Mouse (Mus musculus): ENCODE results near the gene Sh3d21.
"Not testable (repeated sequence)": the region's sequence is repeated elsewhere in the genome, so short reads cannot be mapped to it uniquely, and the experiment has no call there.

Gene Sh3d21

DNA sequence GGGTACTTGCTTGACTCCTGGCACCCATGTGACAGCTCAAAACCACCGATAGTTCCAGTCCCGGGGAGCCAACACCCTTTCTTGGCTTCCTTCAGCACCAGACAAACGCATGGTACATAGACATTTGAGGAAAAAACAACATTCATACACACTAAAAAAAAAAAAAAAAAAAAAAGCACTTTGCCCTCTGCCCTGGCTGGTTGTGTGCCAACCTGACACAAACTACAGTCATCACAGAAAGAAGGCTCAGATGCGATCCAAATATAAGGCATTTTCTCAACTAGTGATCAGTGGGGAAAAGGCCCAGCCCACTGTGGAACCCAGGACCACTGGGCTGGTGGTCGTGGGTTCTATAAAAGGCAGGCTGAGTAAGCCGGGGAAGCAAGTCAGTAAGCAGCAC, 5.6 kb upstream of the Sh3d21 start:
- DNase-seq (ENCODE audit: low spot score in 2 of 2): no peak

DNA sequence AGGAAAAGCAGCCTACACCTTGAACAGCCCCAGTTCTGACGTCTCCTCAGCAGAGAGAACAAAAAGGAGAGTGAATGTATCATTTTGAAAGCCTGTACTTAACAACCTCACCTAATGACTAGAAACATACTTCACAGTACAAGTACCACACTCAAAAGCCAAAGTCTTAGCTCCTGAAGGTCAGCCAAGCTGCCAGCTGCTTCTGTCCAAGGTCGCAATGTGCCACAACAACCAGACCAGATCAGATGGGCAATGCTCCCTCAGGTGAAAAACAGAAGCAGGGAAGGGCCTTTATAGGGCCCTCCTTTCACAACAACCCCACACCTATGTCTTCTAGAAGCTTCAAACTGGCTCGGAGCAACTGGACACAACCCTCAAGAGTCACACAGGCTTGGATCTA, 2.8 kb upstream of the Sh3d21 start:
- no peak for DNase-seq (ENCODE audit: low spot score in 2 of 2)

- DNase-seq (ENCODE audit: low spot score in 2 of 2): not testable (repeated sequence)
Measured at GRCm38 (mm10) chr4:126165092-126165491, 1.8 kb upstream of the Sh3d21 start.

DNA sequence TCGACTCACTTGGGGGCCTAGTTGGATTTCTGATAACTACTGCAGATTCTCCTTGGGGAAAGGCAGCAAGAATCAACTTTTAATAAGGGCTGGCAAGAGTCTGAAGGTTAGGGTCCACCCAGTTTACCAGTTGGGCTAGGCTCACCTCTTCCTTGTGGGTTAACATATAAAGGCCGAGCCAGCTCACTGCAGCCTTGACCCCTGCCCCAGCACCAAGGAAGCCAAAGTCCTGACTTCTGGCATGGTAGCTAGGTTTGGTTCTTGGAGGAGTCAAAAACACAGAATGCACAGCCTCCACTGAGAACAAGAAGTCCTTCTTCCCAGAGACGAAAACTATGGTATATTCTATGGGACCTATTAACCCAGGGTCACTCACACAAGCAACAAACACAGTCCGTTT, 394 bp upstream of the Sh3d21 start:
- no peak for DNase-seq (ENCODE audit: low spot score in 2 of 2)

- peak; percentile 71 to 75 for DNase-seq (ENCODE audit: low spot score in 2 of 2)
Measured at GRCm38 (mm10) chr4:126162544-126163066, 686 bp downstream of the Sh3d21 start.

- no peak for DNase-seq (ENCODE audit: low spot score in 2 of 2)
Measured at GRCm38 (mm10) chr4:126161986-126162385, 1.3 kb downstream of the Sh3d21 start.

GRCm38 (mm10) chr4:126161456-126161855, 1.8 kb downstream of the Sh3d21 start:
- no peak for DNase-seq (ENCODE audit: low spot score in 2 of 2)

DNA sequence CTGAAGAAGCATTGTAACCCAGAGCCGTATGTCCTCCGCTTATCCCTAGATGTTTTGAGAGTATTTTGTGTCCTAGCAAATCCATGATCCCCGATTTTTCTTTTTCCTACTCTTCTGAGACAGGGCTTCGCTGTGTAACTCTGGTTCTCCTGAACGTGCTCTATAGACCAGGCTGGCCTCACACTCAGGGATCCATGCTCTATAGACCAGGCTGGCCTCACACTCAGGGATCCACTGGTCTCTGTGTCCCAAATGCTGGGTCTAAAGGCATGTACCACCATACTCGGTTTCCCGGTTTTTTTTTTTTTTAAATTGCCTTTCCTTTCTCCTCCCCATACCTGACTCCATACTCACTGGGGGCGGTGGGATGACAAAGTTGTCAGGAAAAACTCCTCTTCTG, 2.3 kb downstream of the Sh3d21 start:
- no peak for DNase-seq (ENCODE audit: low spot score in 2 of 2)

DNA sequence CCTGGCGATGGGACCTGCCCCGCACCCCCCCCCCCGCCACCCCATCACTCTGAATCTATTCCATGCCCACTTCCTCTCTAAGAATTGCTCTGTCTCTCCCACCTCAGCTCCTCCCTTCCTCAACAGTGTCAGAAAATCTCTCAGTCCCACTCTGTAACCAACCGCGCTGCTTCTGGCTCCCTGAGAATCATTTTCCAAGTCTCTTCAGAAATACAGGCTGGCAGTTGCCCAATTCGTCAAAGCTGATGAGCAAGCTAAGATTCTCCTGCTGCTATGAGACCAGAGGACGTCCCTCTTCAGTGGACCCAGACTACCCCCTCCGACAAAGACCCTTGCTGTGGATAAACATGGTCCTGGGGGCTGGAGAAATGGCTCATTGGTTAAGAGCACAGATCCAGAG, 3.8 kb downstream of the Sh3d21 start:
- DNase-seq (ENCODE audit: low spot score in 2 of 2): no peak

DNA sequence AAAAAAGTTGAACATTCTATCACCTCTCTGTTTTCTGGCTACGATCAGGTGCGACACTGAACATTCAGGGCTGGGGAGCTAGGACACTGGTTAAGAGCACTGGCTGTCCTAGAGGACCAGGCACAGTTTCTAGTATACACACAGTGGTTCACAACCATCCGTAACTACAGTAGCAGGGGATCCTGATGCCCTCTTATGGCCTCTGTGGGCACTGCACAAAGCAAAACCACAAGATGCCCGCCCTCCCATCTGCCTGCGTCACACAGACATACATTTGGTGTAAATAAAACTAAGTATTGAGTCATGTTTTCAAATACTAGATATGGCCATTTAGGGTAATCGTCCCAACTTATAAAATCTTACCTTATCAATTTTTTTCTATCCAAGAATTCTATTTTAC, 5.7 kb downstream of the Sh3d21 start:
- no peak for DNase-seq (ENCODE audit: low spot score in 2 of 2)

DNA sequence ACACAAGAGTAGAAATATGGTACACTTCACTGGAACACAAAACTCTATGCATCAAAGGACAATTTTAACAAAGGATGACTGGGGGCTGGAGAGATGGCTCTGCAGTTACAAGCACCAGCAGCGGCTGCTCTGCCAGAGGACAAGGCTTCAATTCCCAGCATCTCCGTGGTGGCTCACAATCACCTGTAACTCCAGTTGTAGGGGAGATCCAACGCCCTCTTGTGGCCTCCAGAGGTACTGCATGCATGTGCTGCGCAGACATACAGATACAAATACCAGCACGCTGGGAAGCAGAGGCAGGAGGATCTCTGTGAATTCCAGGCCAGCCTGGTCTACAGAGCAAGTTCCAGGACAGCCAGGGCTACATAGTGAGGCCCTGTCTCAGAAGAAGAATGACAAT, 6.7 kb downstream of the Sh3d21 start:
- no peak for DNase-seq (ENCODE audit: low spot score in 2 of 2)

- no peak for DNase-seq (ENCODE audit: low spot score in 2 of 2)
Measured at GRCm38 (mm10) chr4:126155869-126156268, 7.4 kb downstream of the Sh3d21 start.

- no peak for DNase-seq (ENCODE audit: low spot score in 2 of 2)
Measured at GRCm38 (mm10) chr4:126155183-126155582, 8.1 kb downstream of the Sh3d21 start.

DNA sequence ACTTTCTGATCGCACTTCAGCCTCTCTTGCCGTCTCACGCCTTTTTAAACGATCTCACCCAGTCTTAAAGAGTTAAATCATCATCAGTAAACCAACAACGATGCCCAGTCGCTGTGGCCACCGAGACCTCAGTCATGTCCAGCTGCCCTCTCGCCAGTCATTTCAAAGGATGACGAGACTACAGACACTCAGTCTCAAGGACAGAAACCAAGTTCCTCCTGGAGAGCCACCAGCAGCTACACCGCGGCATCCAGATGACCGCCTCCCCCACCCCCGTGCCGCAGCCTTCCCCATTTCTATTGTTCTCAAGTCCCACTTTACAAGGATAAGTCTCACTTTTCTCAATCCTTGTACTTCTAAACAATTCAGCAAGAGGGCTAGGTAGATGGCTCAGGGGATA, 10.4 kb downstream of the Sh3d21 start:
- no peak for DNase-seq (ENCODE audit: low spot score in 2 of 2)

DNA sequence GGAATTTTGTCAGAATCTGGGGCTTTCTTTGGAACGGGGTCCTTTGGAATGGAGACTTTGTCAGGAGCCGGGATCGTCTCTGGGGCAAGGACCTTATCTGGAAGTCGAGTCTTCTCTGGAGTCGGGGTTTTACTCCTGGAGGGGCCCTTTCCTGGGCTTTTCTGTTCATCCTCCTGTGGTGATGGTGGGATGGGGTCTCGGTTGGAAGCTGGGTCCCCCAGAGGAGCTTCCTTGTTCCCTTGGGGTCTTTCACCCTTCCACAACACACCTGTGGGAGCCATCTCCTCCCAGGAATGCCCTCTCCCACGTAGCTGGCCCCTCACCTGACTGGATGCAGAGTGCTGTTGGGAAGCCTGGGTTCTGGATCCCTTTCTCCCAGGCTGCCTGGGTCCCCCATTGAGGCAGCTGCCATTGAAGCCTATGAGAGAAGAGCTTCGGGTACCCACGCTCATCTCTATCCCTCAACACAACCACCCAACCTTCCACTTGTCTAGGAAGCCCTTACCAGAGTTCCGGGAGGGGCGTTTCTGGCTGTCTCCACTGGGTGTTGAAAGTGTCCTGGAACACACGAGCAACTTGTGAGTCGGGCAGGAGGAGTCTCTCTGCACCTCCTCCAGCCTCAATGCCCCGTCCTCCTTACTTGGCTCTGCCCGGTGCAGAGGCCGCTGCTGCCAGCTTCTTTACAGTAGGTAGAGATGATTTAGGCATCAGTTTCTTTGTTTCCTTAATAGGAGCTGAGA, 11.4 kb downstream of the Sh3d21 start:
- no peak for DNase-seq (ENCODE audit: low spot score in 2 of 2)

DNA sequence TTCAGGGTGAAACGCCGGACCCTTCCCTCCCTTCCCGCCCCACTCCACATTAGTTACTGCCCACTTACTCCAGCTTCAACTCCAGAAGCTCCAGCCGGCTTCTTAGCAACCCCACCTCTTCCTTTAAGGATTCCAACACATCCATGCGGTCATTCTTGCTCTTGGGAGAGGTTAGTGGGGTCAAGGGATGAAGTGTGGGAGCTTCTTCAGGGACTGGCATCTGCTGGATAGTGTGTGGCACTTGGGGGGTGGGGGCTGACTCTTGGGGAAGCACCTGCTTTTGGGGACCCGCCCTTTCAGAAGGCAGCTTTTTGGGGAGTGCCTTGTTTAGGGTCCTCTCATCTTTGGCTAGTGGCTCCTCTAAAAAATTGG, 12.4 kb downstream of the Sh3d21 start:
- no peak for DNase-seq (ENCODE audit: low spot score in 2 of 2)

DNA sequence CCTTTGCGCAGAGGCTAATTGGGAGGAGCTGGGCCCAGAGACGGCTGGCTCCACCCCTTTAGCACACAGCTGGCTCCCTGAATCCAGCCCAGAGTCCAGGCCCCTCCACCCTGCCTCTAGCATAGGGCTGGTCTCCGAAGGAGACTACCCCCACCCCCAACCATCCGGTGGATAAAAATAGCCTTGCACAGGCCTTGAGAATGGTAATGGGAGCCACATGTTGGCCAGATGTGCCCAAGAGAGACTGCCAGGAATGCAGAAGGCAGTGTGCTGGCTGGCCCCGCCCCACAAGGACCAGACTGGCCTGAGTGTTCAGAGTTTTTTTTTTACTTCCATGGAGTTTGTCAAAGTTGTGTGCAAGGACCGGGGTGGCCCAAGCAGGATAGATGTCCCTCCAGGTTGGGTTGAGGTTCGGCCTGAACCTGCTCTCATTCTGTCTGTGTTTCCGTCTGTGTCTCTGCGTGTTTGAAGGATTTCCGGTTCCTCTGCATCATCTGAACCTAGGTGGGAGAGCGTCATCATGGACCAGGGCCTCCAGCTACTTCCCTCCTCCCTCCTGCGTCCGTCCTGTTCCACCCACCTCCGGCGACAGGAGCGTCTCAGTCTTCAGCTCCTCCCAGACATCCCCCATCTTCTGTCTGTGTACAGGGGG, 12.9 kb downstream of the Sh3d21 start:
- DNase-seq (ENCODE audit: low spot score in 2 of 2): no peak

DNA sequence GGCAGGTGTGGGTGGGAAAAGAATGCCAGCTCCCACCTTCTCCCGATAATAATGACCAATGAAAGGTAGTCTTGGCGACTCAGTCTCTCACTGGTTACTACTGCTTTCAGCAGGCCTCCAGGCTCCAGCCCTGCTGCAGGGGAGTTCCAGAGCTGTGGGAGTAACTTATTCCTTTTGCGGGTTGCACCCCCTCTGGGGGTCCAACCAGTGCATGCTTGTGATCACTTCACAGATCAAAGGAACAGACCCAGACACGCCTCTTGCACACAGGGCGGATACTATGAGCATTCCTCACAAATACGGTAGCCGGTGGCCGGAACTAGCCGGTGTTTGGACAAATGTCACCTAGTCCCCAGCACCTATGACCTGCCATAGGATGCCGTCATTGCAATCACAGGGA, 13.5 kb downstream of the Sh3d21 start:
- no peak for DNase-seq (ENCODE audit: low spot score in 2 of 2)

DNA sequence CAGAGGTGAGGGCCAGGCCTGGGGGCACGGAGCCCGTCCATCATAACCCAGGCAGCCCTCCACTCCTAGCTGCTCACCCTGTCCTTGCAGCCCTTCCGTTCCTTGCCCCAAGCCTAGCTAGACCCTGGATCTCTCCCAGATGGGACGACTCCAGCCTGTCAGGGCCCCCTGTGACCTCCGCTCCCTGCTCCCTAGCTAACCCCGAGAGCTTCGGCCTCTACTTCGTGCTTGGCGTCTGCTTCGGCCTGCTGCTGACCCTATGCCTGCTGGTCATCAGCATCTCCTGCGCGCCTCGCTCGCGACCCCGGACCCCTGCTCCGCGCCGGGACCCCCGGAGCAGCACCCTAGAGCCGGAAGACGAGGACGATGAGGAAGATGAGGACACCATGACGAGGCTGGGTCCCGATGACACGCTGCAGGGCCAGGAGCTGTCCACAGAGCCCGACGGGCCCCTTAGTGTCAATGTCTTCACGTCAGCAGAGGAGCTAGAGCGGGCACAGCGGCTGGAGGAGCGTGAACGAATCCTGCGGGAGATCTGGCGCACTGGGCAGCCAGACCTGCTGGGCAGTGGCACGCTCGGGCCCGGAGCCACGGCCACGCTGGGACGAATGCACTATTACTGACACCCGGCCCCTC, 14.1 kb downstream of the Sh3d21 start:
- DNase-seq (ENCODE audit: low spot score in 2 of 2): no peak

GRCm38 (mm10) chr4:126148161-126148961, 14.9 kb downstream of the Sh3d21 start:
- DNase-seq (ENCODE audit: low spot score in 2 of 2): no peak

- no peak for DNase-seq (ENCODE audit: low spot score in 2 of 2)
Measured at GRCm38 (mm10) chr4:126147533-126148160, 15.6 kb downstream of the Sh3d21 start, which contains the start of gene Eva1b. Gene Eva1b (plus strand): TSS chr4:126147744.
